Mouse (Mus musculus) urinary bladder, postnatal 10 days (tissue): ENCODE data around the gene Olfr522.

ENCODE experiments used
- DNase-seq: peaks from one replicate; pipeline ENCODE4 v3.0.0; 2022; ENCODE audit warnings: low spot score

Olfr522 gene

DNA sequence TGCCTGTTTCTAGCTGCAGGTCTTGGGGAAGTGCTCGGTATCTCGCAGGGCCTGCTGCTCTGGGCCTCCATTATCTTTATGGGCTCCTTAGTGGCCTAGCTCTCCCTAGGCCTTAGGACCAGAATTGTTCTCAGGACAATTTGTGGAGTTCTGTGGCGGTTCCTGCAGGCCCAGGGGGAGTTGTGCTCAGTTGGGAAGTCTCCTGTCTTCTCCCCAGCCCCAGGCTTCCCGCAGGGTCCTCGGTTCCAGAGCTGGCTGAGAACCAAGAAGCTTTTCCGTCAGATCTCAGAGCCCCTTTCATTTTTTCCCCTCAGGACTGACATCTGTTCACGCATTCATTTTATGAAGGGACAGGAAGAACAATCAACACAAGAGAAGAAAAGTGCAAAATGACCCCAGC, at the start of gene Olfr522:
Gene Olfr522, minus strand, starts transcription at position 101 of the 400 bp plus-strand sequence.
- no peak for DNase-seq

DNA sequence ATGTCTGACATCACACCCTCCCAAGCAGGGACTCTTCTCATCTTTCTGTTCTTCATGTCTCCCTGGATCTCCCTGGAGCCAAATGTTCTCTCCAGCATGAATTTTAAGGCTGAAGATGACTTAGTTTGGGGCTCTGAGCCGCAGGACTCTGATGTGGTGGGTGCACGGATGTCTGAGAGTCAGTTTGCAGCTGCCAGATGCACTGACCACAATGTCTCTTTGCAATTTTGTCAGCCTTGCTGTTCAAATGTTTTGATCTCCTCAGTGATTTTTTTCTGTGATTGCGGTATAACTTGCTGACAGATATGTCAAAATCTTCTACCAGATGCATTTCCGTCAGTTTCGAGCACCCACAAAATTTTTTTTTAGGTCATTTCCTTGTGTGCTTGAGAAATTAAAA, 49.3 kb upstream of the Olfr522 start:
- no peak for DNase-seq

DNA sequence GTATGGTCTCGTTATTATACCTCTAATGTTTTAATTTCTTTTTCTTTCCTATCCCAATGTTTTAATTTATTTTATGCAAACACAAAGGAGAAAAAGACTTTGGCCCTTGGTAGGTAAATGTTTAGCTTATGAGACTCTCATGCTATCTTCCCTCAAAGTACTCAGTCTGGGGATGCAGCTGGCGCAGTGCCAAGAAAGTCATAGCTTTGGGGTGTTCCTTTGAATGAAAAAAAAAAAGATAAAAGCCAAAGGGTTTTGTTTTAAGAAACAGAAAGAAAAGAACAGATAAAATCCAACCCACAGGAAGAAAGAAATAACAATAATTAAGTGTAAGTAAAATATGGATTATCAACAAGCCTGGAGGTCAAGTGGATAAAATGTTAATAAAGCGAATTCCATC, 44.1 kb upstream of the Olfr522 start:
- DNase-seq: no peak

DNA sequence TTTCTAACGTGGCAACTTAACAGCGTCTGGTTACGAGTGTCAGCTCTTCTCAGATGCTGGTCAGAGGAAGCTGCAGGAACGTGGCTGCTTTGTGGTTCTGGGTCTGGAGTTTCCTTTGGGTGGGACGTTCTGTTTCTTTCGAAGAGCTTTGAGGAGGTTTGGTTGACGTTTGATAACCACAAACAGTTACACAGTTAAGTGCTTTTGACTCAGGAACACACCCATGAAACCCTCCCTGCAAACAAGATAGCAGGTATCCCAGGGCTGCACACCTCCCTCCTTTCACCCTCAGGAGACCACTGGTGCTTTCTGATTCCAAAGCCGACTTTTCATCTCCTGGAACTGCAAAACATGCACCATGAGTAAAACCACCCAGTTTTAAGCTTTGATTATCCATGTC, 43.6 kb upstream of the Olfr522 start:
- no peak for DNase-seq

DNA sequence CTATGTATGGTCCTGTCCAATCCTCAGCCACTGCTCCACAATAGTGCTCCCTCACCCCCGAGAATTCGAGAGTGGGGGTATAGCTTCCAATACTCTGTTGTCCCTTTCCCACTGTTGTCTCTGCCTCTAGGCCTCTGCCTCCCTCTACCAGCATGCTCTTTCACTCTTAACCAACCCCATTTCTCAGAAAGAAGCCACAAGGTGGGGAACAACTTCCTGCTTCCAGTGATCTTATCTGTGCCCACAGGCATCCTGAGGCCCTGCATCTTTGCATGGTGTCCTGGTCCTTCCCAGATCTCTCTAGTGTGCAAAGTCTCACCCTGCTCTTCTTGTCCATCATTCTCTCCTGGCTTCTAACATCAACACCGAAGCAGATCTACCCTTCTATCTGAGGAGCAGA, 42.3 kb upstream of the Olfr522 start:
- no peak for DNase-seq

DNA sequence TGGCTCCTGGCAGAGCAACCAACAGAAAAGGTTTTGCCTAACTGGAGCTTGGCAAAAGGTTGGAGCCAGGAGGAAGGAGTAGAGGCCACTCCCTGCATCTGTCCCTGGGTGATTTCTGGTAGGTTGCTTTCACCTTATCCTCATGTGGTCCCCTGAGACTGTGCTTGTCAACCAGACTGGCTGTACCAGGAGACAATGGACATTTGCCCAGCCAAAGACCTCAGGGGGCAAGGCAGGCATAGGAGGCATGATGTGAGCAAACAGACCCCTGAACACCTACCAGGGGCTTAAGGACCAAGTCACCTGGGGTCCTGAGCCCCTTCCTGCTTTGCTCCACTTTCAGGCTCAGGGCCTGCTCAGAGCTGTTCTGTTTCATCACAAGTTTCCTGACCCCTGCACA, 41.3 kb upstream of the Olfr522 start, which contains the start of gene Olfr524:
Gene Olfr524, minus strand, starts transcription at position 101 of the 400 bp plus-strand sequence.
- DNase-seq: no peak

DNA sequence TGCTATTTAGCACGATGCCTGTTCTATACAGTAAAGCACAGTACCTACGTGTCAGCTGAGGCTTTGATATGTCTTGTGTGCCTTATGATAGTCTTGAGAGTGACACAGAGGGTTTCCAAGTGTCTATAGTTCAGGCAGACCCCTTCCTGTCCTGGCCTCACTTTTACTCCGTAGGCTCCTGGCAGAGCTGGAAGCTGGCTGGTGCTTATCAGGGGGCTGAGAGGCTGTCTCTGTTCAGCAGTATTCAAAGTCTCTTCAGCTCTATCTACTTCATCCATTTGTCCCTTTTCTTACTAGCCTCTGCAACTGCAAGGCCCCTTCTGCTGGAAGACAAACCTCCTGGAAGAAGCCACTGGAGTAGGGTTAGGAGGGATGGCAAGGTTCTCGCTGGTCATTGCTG, 36.5 kb upstream of the Olfr522 start:
- no peak for DNase-seq

DNA sequence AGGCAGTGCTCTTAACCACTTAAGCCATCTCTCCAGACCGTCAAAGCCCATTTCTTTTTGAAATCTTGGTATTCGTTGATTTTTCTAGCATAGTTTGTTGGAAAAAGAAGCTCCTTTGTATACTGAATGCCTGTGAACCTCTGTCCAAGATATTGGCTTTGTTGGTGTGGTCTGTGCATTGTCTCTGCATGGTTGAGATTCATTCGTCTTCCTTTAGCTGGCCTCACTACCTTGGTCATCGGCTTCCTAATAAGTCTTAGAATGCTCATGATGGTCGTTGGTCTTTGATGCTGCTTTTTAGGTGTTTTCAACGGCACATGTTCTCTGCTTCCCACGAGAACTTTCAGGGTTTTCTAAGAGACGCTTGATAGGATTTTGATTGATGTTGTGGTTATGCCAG, 31.4 kb upstream of the Olfr522 start:
- DNase-seq: no peak

DNA sequence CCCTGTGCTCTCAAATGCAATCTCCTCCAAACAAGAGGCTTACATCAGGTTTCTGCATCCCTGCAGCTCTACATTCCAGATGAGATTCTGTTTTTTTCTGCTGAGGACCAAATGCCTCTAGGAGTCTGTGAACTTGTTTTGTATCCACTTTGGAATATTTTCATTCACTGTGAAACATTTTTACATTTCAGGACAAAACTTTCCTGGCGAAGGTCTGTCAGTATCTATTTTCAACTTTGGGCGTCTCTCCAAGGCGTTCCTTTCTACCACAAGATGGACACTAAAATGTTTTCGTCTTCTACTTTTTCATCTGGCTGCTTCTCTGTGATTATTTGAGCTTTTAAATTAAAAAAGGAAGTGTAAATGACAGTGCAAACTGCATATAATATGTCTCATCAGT, 29.5 kb upstream of the Olfr522 start:
- no peak for DNase-seq

DNA sequence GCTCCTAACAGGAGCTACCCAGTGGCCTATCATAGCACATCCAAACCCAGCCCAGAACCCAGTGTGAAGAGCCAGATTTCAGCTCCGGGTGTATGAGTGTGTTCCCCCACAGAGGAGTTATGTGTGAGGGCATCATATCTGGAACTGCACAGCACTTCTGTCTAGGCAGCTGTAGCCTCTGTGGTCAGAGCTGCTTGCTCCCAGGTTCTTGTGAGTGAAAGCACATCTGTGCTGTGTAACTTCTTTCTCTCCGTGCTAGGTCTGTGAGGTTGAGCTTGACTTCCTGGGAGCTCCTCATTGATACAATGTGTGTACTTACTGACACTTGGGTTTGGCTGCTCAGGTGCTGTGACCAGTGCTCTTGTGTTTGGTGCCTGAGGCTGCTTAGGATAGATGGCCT, 28.3 kb upstream of the Olfr522 start:
- no peak for DNase-seq

DNA sequence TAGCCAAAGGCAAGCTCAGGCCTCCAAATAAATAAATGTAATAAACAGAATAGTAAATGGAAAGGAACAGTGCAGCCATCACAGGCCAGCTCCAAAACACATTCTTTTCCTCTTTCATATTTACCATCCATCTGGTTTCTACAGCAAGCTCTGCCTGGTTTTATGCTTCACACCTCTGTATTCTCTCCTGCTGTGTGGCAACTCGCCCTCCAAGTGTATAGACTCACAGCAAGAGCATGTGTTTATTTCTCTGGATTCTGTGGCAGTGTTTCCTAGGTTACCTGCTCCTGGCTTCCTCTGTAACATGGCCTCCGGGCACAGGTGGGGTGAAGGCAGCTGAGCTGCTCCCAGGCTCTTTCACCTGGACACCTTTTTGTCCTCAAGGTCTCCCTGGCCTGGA, 27.9 kb upstream of the Olfr522 start:
- DNase-seq: no peak

DNA sequence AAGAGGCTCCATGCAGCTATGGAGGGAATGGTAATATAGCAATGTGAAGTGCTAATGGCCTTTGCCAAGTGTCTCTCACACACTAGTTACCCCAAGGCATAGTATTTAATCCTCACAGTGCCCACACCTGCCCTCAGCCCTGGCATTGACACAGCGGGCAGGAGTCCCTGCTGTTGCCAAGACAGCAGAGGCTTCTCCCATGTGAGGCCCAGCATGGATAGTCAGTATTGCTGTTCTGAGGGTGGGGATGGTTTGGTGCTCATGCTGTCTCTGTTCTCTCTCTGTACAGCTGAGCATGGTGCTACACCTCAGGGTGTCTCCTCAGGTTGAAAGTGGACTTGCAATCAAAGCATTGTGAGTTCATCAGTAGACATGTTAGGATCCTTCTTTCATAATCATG, 25.9 kb upstream of the Olfr522 start:
- no peak for DNase-seq

DNA sequence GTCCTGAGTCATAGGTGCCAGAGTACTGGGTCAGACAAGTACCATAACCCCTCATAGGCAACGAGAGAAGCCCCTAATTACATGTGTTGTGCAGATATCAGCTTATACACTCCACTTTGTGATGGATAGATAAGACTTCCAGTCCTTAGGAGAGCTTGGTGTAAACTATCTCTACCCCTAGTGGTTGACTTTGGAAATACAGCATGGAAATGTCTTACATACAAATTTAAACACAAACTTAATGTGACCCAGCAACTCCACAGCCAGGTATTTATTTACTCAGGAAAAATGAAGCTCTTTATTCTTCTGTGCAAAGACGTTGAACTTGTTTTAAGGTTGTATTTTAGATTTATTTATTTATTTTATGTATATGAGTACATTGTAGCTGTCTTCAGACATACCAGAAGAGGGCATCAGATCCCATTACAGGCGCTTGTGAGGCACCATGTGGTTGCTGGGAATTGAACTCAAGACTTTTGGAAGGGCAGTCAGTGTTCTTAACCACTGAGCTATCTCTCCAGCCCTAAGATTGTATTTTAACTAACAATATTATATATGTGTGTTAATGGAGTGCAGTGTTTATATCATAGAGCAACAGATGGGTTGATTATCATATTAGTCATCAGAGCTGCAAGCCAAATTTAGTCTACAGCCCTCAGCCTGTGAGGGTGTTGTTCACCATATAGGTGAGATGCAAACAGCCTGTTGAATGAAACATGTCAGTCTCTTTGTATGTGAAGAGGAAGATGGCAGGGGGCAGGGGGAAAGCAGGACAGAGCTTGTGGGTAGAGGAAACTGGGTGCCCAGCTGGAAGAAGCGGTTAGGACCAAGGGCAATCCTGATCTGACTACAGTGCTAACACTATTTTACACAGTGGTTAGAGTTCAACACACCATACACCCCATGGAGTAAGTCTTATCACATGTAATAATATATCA, 24.1 kb upstream of the Olfr522 start:
- DNase-seq: no peak

DNA sequence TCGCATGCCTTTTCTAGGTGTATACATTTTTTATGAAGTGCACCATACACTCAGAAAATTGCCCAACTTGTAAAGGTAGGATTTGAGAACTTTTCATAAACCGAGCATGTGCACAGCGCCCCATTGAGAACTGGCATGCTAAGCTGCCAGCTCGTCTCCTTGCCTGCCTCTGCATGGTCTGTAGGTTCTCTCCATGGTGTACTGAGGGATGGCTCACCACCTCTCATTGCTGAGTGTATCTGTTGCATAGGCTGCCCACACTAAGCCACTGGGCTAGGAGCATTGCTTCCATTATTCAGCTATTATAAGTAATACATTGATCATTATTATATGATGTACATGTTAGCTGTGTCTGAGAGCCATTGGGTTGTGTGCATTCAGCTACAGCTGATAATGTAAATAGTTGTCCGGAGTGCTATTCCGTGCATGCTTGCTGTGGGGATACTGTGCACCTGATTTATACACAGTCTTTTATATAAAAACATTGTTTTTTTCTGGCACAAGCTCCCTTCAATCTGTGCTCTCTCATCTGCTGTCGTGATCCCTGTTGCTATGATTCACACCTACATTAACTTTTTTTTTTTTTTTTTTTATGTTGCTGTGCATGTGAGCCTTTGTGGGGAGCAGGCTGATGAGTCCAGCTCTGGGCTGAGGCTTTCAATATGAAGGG, 23.3 kb upstream of the Olfr522 start:
- DNase-seq: no peak

DNA sequence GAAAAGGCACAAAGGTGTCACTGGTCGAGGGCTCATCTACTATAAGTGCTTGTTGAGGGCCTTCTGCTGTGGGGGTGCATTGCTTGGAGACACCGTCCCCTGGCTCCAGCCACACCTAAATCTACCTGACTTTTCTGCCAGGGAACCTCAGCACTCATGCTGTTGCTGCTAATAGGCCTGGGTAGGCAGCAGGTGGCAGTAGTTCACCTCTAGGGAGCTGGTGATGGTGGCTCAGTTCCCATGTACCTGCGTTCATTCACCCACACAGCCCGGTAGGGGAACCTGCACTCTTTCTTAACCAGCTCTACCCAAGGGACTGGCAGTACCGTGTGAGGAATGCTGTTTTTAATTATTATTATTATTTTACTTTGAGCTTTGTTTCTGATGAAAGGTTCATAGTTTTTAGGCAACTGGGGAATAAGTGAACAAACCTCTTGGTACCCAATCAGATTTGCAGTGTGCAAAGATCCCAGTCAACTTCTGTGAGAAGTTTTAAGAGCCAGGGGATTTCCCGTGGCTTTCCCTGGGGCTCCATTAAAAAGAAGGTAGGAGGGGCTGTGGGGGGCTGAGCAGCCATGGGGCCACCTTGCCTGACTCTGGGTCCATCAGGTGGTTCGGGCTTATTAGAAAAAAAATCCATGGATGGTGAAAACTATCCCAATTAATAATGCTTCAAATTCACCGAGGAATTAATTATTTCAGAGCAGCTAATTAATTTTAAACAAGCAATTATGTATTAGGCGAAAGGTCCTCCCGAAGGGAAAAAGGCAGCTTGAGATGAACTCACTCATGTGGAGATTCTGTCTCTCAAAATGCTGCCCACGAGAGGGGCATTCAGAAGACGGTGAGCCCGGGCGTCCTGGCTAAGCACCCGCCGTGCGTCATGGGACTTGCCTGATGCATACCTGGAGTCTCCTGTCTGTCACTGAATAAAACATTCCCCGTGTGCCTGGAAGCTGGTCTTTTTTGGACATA, 22.4 kb upstream of the Olfr522 start:
- no peak for DNase-seq

DNA sequence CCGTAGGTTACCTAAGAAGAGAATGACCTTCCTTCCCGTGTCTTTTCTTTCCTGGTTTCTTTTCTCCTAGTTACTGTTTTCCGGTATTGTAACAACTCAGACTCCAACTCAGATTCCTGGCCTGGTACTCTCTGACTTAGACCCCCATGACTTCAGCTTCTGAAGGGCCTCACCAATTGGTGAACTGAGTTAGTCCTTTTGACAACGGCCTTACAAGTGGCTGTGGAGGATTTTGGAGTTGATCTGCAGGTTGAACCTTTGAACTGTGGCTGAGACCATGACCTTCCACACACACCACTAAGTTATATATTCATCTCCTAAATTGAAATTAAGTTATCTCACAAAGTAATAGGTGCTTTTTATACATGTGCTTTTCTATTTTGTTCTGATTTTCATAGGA, 19.6 kb upstream of the Olfr522 start:
- DNase-seq: no peak

DNA sequence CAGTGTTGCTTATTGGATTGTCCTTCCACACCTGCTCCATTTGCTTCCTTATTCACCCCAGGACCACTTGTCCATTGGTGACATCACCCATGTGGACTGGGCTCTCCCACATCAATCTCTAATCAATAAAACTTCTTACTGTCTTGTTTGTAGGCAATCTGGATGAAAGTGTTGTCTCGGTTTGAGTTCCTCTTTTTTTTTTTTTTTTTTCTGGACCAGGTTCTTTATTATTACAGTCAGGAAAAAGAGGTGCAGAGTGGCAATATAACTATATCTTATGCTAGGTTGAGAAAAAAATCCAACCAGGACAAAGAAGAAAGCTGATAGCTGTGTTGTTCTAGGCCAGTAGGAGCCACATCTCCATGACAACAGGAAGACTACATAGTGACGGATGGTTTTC, 16.1 kb upstream of the Olfr522 start:
- no peak for DNase-seq

DNA sequence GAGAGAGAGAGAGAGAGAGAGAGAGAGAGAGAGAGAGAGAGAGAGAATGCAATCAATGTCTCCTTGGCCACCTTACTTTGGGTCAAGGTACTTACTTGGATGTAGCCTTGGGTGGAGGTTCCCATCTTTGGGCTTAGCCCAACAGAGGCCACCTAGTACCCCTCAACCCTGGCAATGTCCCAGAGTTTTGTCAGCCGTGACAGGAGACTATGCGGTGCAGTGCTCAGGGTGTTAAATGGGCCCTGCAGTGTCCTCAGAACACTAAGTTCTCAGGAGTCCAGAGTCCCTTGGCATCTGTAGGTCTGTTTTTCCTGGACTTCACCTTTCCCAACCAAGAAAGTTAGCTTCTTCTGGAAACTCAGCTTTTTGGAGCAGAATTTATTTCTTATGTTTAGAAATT, 14.6 kb upstream of the Olfr522 start:
- no peak for DNase-seq

DNA sequence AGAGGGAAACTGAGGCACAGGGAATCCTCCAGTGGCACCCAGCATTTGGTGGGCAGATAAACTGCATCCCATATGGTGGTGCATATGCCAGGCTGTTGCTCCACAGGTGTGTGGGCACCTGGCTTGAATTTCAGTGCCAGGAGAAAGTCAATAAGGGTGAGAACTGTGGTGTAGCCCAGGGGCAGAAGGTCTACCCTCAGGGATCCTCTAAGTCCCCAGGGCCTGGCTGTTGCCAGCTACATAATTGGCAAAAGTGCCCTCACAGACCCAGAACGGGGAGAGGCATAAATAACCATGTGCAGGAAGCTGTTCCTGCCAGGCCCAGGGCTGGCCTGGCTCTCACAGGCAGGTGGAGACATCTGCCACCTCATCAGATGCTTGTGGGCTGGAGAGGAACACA, 8.4 kb upstream of the Olfr522 start, which contains the start of gene Olfr523:
Gene Olfr523, plus strand, starts transcription at position 282 of the 400 bp plus-strand sequence.
- DNase-seq: no peak

DNA sequence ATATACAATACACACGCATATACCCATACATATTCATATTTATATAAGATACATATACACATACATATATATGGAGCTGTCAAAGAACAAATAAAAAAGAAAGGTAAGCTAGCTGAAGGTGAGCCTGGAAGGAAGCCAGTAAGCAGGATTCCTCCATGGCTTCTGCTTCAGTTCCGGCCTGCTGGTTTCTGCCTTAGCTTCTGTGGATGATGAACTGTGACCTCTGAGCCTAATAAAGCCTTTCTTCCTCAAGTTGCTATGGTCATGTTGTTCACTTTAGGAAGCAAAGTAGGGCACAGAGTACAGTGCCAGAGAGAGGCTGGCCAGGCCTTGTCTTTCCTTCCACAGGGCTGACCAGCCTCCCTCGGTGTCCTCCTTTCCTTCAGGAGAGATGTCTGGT, 6.3 kb upstream of the Olfr522 start:
- DNase-seq: no peak

DNA sequence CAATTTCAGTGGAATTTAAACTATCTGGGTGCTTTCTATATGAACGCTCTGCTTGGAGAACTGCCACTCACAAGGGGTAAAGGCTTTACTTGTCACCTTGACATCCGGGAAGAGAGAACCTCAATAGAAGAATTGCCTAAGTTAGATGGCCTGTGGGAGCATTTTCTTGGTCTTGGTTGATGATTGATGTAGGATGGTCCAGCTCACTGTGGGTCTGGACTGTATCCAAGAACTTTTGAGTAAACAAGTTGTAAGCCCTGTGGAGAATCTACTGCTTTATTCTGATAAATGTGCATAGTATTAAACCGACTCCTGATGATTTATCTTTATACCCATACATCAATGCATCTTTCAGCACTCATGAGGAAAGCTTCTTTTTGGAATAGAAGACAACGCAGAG, 4.8 kb upstream of the Olfr522 start:
- no peak for DNase-seq

DNA sequence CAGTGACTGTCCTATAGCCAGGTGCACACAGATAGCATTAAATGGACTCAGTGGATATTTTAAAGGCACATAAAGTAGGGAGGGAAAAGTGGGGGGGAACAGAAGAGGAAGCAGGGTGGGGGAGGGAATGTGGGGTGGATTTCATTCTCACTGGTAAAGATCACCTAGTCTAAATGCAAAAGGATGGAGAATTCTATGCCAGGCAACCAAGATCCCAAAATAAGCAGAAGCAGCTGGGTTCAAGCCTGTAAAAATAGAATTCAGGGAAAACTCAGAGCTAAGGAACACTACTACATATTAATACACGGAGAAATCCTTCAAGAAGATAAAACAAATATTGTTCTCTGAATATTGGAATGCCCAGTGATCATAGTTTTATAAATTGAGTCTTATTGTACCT, 3.4 kb upstream of the Olfr522 start:
- no peak for DNase-seq
